Mouse (Mus musculus) common myeloid progenitor, adult 5-6 weeks (primary cell): Measurements from ENCODE around the gene Igsf21. TPM values are rescaled to one million over a fixed set of nuclear protein-coding genes. Genes with fewer than 3 reads are reported as not detected.

Source experiments
- ATAC-seq: replicated peaks from 2 replicates; pipeline ENCODE4 v1.8.0; 2016; ENCODE audit warnings: low read depth, mild to moderate bottlenecking, moderate TSS enrichment, inconsistent platforms; ENCODE audit not compliant: poor library complexity, severe bottlenecking
- total RNA-seq: library from RNA; stranded (forward); fragments of 200-1000, 187-1606 nt; gene quantifications from 2 replicates; pipeline ENCODE4 v1.2.3, GENCODE M21; 2017

Igsf21 gene
- total RNA-seq, 1 experiment from 2014 or later = not detected

DNA sequence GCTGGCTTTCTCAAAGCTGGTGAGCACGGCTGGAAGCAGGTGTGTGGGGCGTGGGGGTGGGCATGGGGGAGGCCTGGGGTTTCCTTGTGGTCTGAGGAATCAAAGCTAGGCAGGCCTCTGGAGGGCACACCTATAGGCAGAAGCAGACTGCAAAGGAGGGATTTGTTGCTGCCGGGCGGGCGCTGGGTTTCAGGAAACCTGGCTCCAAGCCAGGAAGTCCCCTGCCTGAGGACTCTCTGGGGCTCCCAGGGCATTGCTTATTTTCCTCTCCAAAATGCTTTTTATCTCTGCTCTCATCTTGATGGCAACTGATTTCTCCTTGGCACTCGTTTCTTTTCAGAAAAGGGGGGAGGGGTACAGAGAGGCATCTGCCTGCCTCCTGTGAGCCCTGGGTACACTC lies 141.8 kb downstream of the Igsf21 start:
- ATAC-seq = no peak

DNA sequence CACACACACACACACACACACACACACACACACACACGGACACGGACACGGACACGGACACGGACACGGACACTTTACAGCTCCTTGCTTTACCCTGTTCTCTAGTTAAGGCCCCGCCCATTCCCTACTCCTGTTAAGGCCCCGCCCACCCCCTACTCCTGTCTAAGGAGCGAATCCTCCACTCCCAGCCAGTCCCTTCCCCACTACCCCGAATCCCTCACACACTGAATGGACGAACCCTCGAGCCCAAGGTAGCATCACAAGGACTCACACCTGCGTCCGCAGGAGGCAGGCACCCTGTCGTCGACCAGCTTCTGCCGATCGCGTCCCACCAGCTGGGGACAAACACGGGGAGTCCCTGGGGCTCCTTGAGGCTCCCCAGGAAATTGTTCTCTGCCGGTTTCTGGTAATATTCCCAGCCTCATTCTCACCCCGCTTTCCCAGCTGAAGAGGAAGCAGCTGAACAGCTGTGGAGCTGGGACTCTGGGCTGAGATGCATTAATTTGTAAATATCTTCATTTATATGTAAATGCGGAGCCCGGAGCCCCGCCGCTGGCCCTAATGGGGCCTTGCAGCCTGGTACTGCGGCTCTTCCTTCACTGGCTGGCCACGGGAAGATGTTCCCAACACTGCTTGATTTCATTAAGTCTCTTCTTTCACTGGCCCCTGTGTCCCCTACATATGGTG lies 143.1 kb downstream of the Igsf21 start:
- no peak for ATAC-seq

DNA sequence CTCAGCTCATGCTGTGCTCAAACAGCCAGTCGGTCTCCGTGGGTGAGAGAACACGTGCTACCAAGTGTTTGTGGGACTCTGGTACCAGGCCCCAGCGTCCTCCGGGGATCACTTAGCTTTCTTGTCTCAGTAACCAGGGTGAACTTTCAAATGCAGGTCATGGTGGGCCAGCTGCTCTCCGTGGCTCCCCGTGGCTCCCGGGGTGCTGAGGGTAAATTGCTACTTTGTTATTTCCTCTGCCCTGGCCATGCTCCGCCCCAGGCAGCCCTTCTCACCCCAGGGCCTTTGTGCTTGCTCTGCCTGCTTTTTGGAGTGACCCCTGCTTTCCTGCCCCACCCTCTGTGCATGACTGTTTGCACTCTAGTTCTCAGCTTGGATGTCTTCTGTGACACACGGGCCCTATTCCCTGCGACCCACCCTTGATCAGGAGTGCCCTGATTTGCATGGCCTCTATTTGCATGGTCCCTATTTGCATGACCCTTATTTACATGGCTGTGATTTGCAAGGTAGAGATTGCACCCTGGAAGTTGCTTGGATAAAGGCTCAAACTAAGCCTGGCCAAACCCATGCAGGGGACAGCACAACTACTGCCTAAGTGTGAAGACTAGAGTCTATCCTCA lies 143.9 kb downstream of the Igsf21 start:
- ATAC-seq = no peak

DNA sequence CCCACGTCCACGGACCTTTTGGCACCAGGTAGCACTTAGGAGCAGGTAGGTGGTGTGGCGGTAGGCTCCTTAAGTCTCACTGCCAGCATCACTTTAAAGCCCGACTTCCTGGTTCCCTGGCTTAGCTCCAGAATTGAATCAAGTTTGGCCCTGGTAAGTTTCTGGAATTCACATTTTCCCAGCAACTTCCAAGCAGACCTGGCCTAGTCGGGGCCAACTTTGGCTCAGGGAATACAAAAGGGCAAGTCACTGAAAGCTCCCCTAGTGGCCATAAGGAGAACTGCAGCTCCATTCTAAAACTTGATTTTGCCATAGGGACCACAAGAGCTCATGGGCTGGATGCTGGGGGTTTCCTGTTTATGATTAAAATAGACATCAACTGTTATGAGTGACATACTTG lies 145.5 kb downstream of the Igsf21 start:
- ATAC-seq = 0 out of 2 replicates have a peak, but pooled peaks have one; percentile 47

DNA sequence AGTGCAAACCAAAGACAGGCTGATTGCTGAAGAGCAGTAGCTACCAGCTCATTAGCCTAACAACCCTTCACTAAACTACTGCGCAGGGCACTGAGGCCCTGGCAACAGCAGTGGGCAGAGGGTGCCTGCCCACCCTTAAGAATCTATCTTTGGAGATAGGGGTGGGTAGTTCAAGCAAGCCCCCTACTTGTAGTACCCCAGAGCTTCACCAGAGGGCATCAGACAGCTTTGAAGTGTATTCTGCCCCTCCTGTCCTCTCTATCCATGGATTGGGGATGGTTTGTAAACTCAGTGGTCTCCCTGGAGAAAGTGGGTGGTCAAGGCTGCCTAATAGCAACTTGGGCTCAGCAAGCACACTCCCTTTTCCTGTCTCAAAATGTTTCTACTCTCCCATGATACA lies 146.4 kb downstream of the Igsf21 start:
- ATAC-seq = no peak

DNA sequence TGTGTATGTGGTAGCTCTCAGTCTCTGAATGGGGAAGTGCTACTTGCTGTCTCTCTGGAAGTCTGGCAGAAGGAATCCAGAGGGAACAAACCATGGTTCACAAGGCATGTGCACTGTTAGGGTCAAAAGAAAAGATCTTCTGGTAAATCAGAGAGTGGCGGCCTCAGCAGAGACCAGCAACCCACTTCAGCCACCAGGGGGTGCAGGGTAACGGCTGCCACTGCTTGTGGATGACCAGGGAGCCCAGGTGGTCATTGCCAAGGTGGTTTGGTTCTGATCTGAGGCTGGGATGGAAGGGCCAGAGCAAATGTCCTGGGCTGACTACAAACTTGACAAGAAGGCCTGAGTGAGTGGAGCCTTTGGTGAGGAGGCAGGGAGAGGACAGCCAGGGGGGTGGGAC lies 150.3 kb downstream of the Igsf21 start:
- ATAC-seq = no peak

DNA sequence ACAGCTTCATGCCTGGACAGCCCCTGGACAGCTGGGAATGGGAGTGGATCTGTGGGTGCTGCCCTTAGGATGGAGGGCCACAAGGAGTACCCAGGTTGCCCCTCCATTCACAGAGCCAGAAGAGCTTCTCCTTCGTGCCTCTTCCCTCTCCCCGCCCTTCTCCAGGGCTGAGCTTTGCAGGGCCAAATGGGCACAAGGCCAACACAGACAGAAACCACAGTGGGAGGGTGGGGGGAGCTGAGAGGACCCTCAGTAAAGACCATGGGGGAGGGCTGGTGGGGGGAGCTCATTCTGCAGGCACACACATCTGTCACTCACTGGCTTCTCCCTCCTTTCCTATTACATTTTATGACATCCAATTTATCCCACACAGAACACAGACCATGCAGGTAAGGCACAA lies 151.7 kb downstream of the Igsf21 start:
- no peak for ATAC-seq

DNA sequence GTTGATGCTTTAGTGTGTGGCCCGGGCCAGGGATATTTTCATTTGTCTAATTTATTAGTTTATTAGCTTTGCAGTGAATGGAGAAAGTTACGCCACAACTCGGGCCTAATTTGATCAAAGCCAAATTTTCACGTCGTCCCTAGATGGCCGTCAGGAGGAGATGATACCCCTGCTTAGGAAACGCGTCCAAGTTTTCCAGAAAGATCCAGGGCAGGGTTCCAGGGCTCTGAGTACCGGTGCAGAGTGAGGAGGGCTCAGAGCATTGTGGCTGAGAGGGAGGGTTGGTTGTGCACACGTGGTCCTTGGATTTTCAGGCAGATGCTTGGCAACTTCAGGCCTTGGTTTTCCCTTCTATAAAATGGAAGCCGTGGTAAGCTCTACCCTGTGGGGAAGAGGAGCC lies 154.2 kb downstream of the Igsf21 start:
- ATAC-seq = no peak

DNA sequence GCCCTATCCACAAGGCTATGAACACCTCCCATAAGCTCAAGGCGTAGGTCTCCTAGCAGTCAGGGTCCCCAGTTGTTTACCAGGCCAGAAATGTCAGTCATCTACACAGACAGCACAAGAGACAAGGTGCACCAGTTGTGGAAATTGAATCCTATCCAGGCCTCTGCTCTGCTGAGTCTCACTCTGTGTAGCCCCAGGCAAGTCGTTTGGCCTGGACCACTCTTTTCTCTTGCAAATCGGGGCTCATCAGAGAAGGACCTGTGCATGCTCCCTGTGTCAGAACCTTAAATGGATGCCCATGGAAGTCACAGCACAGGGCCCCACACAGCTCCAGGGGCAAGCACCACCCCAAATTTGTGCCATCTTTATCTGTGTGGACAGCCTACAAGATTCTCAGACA lies 154.9 kb downstream of the Igsf21 start:
- ATAC-seq = no peak

DNA sequence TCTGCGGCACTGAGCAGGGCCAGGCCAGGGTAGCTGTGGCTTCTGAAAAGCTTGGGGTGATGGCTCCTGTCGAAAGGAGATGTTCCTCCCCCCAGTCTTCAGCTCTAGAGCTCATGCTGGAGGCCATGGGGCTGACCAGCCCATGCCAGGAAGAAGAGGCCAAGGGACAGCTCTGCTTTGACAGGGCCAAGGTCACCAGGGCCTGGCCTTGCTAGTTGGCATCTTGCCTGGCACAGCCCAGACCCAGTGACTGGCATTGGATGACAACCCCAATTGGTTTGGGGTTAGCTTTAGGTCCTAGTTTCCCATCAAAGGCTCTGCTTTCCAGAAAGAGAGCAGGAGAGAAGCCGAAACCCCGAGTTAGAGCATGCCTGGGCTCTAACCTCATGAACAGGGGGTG lies 156.9 kb downstream of the Igsf21 start:
- ATAC-seq = no peak

DNA sequence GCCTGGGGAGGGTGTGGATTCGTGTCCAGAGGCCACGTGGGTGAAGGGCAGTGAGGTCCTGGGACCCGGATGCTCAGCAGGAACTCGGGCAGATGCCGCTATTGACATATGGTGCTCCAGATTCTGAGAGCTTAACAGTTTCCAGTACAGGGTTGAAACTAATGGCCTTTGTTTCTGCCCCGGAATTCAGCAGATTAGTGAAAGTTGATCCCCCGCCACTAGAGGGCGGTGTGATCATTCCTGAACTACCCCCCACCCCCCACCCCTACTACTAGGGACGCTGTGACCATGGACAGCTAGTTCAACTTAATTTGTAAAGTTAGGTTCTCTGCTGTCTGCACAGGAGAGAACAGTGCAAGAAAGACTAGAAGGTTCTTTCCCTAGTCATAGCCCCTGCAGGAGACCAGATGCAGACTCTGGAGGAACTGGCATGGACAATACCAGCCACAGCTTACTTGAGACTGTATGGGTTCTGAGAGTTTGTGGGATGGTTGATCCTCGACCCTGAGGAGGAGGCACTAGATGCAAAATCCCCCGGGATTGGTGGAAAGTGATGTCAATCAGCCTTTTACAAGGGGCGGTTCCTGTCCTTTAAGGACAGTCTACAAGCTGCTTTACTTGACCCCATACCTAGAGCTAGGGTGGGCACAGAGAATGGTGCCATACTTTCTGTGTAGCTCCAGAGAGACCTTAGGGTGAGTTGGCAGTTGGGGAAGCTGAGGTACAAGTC lies 157.7 kb downstream of the Igsf21 start:
- no peak for ATAC-seq

DNA sequence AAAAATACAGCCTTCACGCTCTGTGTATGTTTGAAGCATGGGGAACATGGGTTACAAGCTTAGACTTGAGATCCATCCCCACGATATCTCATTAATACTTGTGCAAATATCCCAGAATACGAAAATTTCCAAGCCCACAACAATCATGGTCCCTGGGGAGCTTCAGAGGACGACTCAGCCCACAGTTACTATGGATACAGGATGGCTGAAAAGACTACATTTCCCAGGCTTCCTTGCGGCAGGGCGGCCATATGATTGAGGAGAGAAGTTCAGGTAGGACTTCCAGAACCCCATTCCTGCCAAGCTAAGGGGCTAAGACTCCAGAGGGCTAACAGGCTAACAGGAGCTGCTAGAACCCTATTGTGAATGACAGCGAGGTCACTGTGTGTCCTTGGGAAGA lies 160.4 kb downstream of the Igsf21 start:
- ATAC-seq = no peak

DNA sequence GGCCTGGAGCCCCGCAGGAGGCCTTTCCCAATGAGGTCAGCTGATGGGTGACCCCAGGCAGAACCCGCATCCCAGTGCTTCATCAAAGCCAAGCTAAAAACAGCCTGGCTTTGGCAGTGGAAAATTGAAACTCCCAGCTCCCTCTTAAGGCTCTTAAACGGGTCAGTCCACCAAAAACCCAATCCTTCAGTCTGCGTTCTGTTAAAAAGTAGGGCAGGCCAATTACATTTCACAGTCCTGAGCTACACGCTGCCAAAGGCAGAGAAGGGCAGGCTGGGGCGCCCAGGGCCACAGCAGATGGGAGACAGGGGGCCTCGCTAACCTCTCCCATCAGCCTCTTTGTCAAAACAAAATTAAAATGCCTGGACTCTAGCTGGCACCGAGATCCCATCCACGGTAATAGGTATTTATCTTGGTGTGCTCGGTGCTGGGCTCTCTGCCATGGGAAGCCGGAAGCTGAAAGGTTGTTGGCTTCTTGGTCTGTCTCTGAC lies 162.0 kb downstream of the Igsf21 start:
- ATAC-seq = no peak

DNA sequence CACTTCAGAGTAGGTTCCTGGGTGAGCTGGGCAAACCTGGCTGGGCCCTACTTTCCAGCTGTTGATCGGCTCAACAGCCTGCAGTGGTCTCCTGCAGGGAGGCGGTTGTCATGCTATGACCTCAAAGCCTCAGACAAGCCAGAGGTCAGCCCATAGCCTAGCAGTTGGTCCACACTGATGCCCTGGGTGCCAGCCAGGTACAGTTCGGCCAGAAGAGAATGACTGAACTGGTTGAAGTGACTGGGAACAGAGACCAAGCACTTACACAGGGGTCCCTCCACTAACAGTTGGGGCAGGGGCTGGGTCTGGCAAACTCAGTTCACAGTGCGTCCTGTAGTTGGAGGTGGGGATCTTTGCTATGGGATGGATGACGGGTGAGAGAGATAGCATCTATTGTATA lies 162.5 kb downstream of the Igsf21 start:
- ATAC-seq = no peak

DNA sequence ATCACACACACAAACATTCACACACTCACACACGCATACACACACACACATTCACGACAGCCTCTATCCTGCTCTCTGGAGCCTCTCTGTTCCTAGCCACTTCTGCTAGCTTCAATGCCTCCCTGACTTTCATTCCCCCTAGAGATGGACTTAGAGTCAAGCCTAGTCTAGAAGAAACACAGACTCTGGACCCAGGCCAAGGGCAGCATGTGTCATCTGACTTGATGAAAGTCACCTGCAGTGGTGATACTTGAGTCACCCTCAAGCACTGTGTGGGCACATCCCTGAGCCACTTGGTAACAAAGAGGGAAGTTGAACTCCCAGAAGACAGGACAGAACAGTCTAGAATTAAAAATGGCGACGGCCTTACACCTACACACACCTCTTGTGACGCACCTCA lies 168.2 kb downstream of the Igsf21 start:
- no peak for ATAC-seq

DNA sequence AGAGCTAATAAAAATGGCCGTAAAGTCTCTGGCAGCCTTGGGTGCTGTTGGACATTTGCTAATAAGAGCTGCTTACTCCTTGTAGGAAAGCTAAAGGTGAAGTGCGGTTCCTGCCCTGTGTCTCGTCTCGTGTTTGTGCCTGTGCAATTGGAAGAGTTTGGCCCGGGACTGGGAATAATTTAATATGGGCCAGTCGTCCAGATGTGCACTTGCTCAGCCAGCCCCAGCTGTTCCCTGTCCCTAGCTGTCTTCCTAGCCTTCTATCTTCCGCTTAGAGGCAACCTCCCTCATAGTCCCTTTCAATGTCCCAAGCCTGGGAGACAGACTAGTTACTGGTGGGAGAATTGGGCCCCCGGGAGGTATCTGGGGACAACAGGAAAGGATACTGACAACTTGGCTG lies 169.0 kb downstream of the Igsf21 start:
- ATAC-seq = no peak

DNA sequence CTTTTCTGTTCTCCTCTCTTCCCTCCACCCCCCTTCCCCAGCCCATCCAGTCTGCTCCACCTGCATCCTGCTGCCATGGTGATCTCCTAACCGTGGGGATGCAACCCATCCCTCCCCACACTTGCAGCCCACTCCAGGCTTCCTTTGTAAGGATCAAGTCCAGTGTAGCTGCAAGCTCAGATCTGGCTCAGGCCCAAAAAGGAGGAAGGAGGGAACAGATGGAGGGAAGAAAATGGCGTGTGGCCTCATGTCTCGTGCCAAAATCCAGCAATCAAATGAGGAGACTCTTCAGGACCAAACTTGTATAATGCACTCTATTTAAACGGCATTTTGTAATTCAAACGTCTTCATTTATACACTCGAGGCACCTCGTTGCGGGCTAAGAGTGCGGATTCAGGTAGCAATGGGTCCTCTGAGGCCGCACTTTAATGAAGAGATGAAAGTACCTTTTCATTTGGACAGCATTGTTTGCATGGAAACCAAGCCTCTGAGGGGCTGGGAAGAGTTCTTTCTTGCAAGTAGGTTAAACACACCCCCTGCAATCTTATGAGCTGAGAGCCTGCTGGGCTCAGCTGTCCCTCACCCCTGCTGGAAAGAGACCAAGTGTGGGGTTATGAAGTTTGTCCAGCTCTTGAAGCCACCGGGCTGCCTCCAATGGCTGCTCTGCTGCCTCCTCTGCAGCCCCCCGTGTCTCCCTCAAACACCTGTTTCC lies 169.6 kb downstream of the Igsf21 start:
- ATAC-seq = no peak

DNA sequence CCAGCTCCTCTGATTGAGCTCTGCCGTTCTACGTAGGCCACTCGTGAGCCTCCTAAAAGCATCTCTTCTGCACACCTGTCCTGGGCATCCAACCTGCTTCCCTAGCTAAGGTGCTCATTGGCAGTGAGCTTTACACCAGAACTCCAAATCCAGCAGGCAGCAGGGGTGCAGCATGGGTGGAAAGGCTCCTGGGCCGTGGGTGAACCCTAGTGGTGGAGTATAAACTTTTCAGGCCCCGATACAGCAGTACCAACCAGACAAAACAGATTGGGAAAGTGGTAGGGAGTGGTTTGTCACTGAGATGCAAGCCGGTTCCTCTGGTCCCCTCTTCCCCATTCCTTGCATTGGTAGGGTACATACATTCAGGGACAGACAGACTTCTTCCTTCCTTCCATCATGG lies 170.2 kb downstream of the Igsf21 start:
- no peak for ATAC-seq

DNA sequence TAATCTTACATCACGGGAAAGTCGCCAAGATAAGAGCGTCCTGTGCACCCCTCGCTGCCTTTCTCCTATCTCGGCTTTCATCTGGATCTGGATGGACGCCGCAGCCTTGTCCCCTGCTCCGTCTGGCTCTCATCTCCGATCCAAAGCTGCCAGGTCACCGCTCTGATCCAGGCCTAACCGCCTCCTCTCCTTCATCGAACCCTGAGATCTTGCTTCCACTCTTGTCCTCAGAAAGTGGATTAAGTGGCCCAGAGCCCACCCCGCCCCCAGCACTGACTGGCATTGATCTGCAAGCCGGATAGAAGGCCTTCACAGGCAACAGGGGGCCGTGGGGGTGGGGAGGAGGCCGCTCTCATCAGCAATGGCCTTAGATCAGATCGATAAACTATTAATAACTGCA lies 175.5 kb downstream of the Igsf21 start:
- no peak for ATAC-seq

DNA sequence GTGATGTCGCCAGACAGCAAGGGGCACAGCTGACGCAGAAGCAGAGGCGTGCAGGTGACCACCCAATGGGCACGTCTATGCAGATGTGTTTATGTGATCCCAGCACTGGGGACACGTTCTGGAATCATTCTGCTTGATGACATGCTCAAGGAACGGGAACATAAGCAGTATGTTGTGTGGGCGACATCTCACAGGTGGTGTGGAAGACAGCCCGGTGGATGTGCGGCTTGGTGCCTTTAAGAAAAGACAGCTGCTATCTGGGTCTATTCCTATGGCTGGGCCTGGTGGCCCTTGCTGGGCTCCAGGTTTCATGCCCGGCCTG lies 176.3 kb downstream of the Igsf21 start:
- ATAC-seq = no peak
